Mouse (Mus musculus): ENCODE results near the gene Eif5.

- TF ChIP-seq CTCF (conservative IDR thresholded peaks at IDR 0.05; ENCODE audit: insufficient read depth, insufficient read length, low read depth, low read length) (no peak), POLR2A (IDR thresholded peaks at IDR 0.05; ENCODE audit: low read depth, low read length) (no peak)
Observed at GRCm38 (mm10) chr12:111533096-111533794, 4.6 kb upstream of the Eif5 start.
